Mouse (Mus musculus) thymus, adult 18-20 months (tissue): Measurements from ENCODE around the gene 2010106E10Rik.

Experiments used
- DNase-seq, 2 experiments: peaks; one replicate each; pipeline ENCODE4 v3.0.0; 2022; ENCODE audit warnings: mixed read lengths in 2 of 2

The 2010106E10Rik gene

DNA sequence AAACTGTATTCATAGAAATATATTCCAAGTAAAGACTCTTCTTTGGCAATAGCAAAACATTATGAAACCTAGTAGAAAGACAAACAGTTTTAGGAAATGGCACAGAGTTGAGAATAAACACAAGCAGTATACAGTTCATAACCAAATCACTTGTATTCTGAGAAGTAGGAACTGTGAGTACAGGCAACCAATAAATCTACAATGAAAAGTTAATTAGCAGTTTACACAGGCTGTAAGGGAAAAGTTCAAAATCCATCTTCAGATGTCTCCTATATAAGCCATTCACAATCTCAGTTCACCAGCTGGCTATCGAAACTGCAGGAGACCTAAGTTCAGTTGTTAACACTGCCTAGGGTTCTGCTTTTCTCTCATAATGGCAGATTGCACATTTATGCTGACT, at the start of gene 2010106E10Rik:
TSS of gene 2010106E10Rik (plus strand) at position 301 of the 400 bp plus-strand sequence.
- DNase-seq: no peak

GRCm38 (mm10) chrX:112505651-112506050, 10.6 kb downstream of the 2010106E10Rik start:
- DNase-seq: no peak

DNA sequence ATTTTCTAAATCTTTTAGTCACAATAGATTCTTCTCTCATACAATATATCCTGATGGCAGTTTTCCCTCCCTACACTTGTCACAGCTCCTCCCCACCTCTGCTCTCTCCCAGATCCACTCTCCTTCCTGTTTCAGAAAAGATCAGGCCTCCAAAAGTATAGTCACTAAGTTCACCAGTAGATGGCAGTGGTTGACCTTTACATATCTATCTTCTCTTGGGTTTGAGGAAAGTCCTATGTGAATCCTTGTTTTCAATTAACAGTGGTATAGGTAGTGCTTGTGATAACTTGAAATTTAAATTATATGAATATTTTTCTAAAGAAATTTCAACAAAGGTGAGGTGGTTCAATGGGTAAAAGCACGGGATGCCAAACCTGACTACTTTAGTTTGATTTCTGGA, 29.7 kb downstream of the 2010106E10Rik start:
- DNase-seq: no peak

DNA sequence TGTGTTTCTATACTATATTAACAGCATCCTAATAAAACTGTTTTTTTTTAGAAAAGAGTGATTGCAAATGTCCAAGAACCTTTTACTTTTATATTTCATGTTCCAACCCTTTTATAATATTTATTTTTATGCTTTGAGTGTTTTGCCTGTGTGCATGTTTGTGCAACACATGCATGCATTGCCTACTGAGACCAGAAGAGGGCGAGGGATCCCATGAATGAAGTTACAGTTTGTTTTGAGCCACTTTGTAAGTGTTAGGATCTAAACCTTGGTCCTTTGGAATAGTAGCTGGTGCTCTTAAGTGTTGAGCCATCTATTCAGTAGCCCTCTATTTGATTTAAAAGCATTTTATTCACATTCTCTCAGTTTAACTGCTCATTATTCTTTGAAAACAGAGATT, 48.0 kb downstream of the 2010106E10Rik start:
- DNase-seq: no peak

- no peak for DNase-seq
Measured at GRCm38 (mm10) chrX:112567716-112568115, 72.6 kb downstream of the 2010106E10Rik start.

DNA sequence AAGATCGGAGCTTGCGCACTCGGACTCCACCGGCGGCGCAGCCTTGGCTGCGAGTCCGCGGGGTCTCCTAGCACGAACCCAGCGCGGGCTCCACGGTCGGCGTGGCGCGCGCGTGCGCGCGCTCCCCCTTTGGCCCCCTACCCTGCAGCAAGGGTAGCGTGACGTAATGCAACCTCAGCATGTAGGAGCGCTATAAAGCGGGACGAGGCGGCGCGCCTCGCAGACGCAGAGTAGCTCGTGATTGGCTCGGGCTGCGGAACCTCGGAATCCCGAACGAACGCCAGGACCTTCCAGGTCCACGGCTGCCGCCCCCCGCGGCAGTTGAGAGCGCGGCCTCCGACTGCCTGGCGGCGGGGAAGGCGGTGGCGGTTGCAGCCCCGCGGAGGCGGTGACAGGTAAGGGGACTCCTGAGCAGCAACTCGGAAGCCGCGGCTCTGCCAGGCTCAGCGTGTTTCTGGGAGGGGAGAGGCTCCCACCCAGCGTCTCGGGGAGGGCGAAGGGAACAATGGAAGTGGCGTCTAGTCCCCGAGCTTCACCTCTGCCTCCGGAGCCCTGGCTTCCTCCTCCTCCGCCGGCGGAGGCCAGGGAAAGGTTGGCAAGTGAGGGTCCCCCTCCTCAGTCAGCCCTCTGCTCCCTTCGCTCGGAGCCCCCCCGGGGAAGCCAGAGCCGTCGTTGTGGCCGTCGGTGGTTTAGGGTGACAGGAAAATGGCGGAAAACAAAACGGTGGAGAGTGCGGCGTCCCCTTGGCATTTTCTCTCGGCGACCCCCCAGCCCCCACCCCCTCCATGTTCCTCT, 105.6 kb downstream of the 2010106E10Rik start, which contains the start of gene Zfp711:
TSS of gene Zfp711 (plus strand) at position 16 of the 795 bp plus-strand sequence.
- no peak for DNase-seq

GRCm38 (mm10) chrX:112601306-112602120, 106.4 kb downstream of the 2010106E10Rik start:
- no peak for DNase-seq
